Mouse (Mus musculus) heart, adult 2 months (tissue): ENCODE data around the gene Rpl29. TPM values are rescaled to one million over a fixed set of nuclear protein-coding genes. Genes with fewer than 3 reads are reported as not detected.
A peak's percentile ranks its signal among the peaks of the same experiment; 100 is the strongest.

Experiments
- DNase-seq, 2 experiments: peaks; one replicate each; pipeline ENCODE4 v3.0.0; 2021
- H3K27ac ChIP-seq: fragments of 200-600 bp; 2 replicates; pipeline ENCODE4 v1.8.1; 2022
- H3K27me3 ChIP-seq: fragments of 200-500 bp; 2 replicates; pipeline ENCODE4 v1.6.1; 2012; ENCODE audit warnings: mild to moderate bottlenecking, low read length, inconsistent platforms, mixed read lengths; ENCODE audit not compliant: control insufficient read depth, insufficient read depth
- H3K36me3 ChIP-seq: fragments of 200-500 bp; 2 replicates; pipeline ENCODE4 v1.6.1; 2012; ENCODE audit warnings: low read length, inconsistent platforms; ENCODE audit not compliant: control insufficient read depth, insufficient read depth
- H3K4me1 ChIP-seq: fragments of 200-500 bp; 2 replicates; pipeline ENCODE4 v1.6.1; 2011; ENCODE audit warnings: low read length; ENCODE audit not compliant: control insufficient read depth, insufficient read depth
- H3K4me3 ChIP-seq: fragments of 200-600 bp; 2 replicates; pipeline ENCODE4 v1.8.1; 2022
- H3K79me2 ChIP-seq: fragments of 200-500 bp; replicated peaks from 2 replicates; pipeline ENCODE4 v1.6.1; 2012; ENCODE audit warnings: mild to moderate bottlenecking, inconsistent platforms, low read length, moderate library complexity, mixed read lengths; ENCODE audit not compliant: control insufficient read depth, insufficient read depth
- H3K9ac ChIP-seq: fragments of 200-500 bp; 2 replicates; pipeline ENCODE4 v1.6.1; 2012; ENCODE audit warnings: low read depth, mild to moderate bottlenecking, control low read depth, inconsistent platforms, low read length, mixed read lengths
- CTCF ChIP-seq: fragments of 200-600 bp; IDR thresholded peaks from 2 replicates; pipeline ENCODE4 v1.8.1; 2022; ENCODE audit warnings: antibody characterized with exemption, mild to moderate bottlenecking, moderate library complexity
- EP300 ChIP-seq: fragments of 200-500 bp; IDR thresholded peaks from 2 replicates; pipeline ENCODE4 v1.6.1; 2011; ENCODE audit warnings: low read depth, low read length, control low read depth; ENCODE audit not compliant: insufficient read depth
- POLR2A ChIP-seq: fragments of 200-500 bp; IDR thresholded peaks from 2 replicates; pipeline ENCODE4 v1.6.1; 2011; ENCODE audit warnings: mild to moderate bottlenecking, low read depth, low read length, control low read depth; ENCODE audit not compliant: insufficient read depth
- WGBS: fragments of 180-500 bp; shearing (Covaris S2); methylation state at CpG from one replicate; pipeline ENCODE4 v1.1.7; 2018; 5-methylcytosine and 5-hydroxymethylcytosine counted together
- intact Hi-C: fragments of 180-260 bp; cut with DNase I; formaldehyde crosslinking; loops from one replicate; pipeline ENCODE4 v1.15.1; 2025
- long read RNA-seq: library from polyadenylated mRNA; stranded (forward); transcript quantifications from one replicate; pipeline ENCODE4 v2.0.0, GENCODE M21; 2021
- polyA plus RNA-seq: library from polyadenylated mRNA; depleted of rRNA; stranded (reverse); fragments of >200 nt; gene quantifications from 2 replicates; pipeline ENCODE4 v1.2.3, GENCODE M21; 2012; rRNA removed
- total RNA-seq, 2 experiments: library from RNA; stranded (reverse); gene quantifications; 2 replicates each; pipeline ENCODE4 v1.2.3; 2021

The Rpl29 gene
- total RNA-seq (100 to 1,000 TPM; 251 to 296 TPM), polyA plus RNA-seq (247 and 287 TPM in 2 replicates)
- long read RNA-seq, transcript Rpl29-203 (4 exons, 733 nt), result major isoform, 39 of 51 reads
- long read RNA-seq, transcript Rpl29-201 (4 exons, 710 nt), result minor isoform, 8 of 51 reads
- long read RNA-seq, partial matches to known transcripts, result 0 of 51 reads
- long read RNA-seq, other reads (novel, unspliced or antisense), result 3 of 51 reads

- H3K27me3 ChIP-seq, result no peaks in the 10 kb centered on the region
- H3K36me3 ChIP-seq, result no peaks in the 10 kb centered on the region; the same call in 1 of the 2 replicates
- peak; percentile 94 to 97 for DNase-seq
- peak within 1 kb of the TSS; percentile 93 for H3K27ac ChIP-seq
- peak within 1 kb of the TSS; percentile 94 for H3K4me3 ChIP-seq
- intact Hi-C loops, result loop anchor here (2.0 to 10.0 kb wide), 3 partner anchors 47 to 255 kb away; partner anchors contain the start of genes Parp3, Twf2 and Wdr82
- WGBS, result under 1% methylated on average over 55 of the region's 55 CpGs
- peak within 1 kb of the TSS; percentile 84 for H3K9ac ChIP-seq
- no peaks in the 10 kb centered on the region for H3K79me2 ChIP-seq
- H3K4me1 ChIP-seq, result peaks cover 2% of the 10 kb centered on the region; the same call in 1 of the 2 replicates
- TF ChIP-seq CTCF, result no peak
- TF ChIP-seq POLR2A, result peak; percentile 87
- TF ChIP-seq EP300, result peak; percentile 79
Measured at GRCm38 (mm10) chr9:106429221-106430014, at the start of gene Rpl29. Rpl29 (plus strand) TSS chr9:106429454.

GRCm38 (mm10) chr9:106386181-106386864 is 42.9 kb upstream of the Rpl29 start:
- TF ChIP-seq POLR2A (no peak), EP300 (0 out of 2 replicates have a peak, but pooled peaks have one; percentile 26), CTCF (0 out of 2 replicates have a peak, but pooled peaks have one; percentile 13)
- no peak overlapping the region for H3K9ac ChIP-seq
- H3K79me2 ChIP-seq, result no peaks in the 10 kb centered on the region
- WGBS, result 50% methylated on average over 12 of the region's 12 CpGs
- peaks cover 18% of the 10 kb centered on the region for H3K4me1 ChIP-seq
- DNase-seq, result peak; percentile 69 to 81
- H3K27ac ChIP-seq, result peak overlapping the region; percentile 69
- no peaks in the 10 kb centered on the region for H3K27me3 ChIP-seq
- no peaks in the 10 kb centered on the region for H3K36me3 ChIP-seq
- H3K4me3 ChIP-seq, result no peak overlapping the region
- intact Hi-C loops, result loop anchor here (2.0 kb wide), 2 partner anchors 18 to 30 kb away; no protein-coding TSS in a partner anchor

DNA sequence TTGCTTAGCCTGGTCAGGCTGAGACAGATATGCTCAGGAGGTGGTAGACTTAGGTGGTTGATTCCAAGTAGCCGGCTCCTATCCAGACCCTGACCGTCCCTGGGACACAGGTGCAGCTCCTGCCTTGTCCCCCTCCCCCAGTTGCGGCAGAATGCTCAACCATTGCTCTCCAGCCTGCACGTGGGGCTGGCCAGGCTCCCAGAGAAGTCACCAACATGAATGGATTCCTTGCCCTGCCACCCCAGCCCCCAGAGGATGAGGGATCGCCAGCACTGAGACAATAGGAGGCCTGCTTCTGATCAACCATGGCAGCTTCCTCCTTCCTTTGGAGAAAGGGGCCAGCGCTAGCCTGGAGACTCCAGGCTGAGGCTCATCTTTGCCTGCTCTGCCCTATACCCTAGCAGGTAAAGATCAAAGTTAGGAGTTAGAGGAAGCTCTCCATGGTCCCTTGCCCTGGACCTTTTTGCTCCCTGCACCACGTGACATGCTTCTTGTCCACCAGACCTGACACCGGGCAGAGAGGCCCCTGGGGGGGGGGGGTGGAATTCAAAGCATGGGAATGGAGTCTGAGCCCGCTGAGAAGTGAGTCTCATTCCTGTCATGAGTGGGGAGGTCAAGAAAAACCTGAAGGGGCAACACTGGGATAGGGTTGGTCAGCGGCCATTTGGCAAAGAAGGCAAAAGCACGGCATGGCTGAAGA is 36.3 kb upstream of the Rpl29 start:
- no peaks in the 10 kb centered on the region for H3K36me3 ChIP-seq
- TF ChIP-seq CTCF (no peak), EP300 (no peak), POLR2A (no peak)
- H3K27me3 ChIP-seq, result no peaks in the 10 kb centered on the region
- no peaks in the 10 kb centered on the region for H3K79me2 ChIP-seq
- WGBS, result 55% methylated on average over 11 of the region's 11 CpGs
- H3K9ac ChIP-seq, result no peak overlapping the region
- DNase-seq, result no peak
- intact Hi-C loops, result no loop called here
- peaks cover 13% of the 10 kb centered on the region for H3K4me1 ChIP-seq
- no peak overlapping the region for H3K4me3 ChIP-seq
- H3K27ac ChIP-seq, result no peak overlapping the region

DNA sequence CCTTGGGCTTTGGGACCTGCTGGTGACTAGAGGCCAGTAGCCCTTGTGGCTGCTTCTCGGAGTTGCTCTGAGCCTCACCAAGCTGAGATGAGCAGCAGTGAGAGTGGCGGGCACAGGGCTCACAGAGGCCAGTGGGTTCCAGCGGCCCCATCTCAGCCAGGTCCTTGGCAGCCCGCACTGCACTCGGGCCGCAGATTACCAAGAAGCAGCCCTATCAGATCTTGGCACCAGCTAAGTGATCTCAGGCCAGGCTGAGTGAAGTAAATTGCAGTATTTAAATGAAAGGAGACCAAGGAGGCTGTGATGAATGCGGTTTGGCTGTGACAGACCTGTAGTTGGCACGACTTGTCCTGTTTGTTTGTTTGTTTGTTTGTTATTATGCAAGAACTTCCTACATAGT is 35.7 kb upstream of the Rpl29 start:
- TF ChIP-seq POLR2A, result no peak
- no peak for TF ChIP-seq EP300
- no peak for TF ChIP-seq CTCF
- H3K4me1 ChIP-seq, result peaks cover 14% of the 10 kb centered on the region

DNA sequence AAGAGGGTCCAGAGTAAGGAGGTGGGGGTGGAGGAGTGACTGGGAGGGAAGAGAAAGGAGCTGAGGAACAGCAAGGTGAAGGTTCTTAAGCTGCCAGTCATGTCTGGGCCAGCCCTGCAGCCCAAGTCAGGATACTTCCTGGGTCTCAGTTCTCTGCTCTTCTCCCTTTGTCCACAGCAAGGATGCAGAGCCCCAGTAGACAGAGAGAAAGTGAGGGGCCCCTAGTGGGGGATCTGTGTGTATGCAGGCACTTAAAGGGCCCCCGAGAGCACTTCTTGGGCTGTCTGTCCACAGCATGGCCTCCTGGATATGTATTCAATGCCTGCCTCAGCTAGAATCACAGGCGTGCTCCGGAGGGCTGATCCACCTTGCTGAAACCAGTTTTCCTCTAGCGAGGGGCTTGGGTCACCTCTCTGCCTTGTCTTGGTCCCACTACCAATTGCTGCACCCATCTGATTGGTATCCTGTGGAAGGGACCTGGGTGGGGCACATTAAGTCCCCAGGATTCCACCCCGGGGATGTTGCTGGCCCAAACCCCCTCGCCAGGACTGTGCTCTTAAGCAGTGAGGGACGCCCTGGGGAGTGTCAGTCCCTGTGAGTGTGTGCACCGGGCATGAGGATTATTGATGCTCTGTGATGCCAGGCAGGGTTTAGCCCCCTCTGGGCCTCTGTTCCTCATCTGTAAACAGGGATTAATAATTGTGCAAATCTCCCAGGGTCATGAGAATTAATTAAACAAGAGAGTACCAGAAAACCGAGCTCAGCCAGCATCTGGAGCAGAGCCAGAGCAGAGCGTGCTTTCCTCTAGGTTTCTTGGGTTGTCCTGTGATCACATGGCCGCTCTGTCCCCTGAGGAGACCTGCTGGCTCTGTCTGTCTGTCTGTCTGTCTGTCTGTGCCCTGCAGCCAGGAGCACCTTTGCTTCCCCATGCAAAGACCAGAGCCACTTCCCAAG is 34.3 kb upstream of the Rpl29 start:
- Histone ChIP-seq H3K4me1 (peaks cover 18% of the 10 kb centered on the region), H3K27me3 (no peaks in the 10 kb centered on the region), H3K9ac (no peak overlapping the region), H3K4me3 (no peak overlapping the region), H3K79me2 (no peaks in the 10 kb centered on the region), H3K36me3 (no peaks in the 10 kb centered on the region), H3K27ac (no peak overlapping the region)
- no peak for DNase-seq
- TF ChIP-seq CTCF, result peak; percentile 67
- TF ChIP-seq POLR2A, result no peak
- no peak for TF ChIP-seq EP300
- intact Hi-C loops, result no loop called here
- WGBS, result 65% methylated on average over 11 of the region's 11 CpGs

More for the DNA sequence above, 35.7 kb upstream of the Rpl29 start:
- WGBS, result 74% methylated on average over 8 of the region's 8 CpGs
- Histone ChIP-seq H3K9ac (no peak overlapping the region), H3K27ac (no peak overlapping the region), H3K27me3 (no peaks in the 10 kb centered on the region), H3K79me2 (no peaks in the 10 kb centered on the region), H3K4me3 (no peak overlapping the region), H3K36me3 (no peaks in the 10 kb centered on the region)
- no peak for DNase-seq
- intact Hi-C loops, result no loop called here
